Mouse (Mus musculus): ENCODE results near the gene Csrp2.

DNA sequence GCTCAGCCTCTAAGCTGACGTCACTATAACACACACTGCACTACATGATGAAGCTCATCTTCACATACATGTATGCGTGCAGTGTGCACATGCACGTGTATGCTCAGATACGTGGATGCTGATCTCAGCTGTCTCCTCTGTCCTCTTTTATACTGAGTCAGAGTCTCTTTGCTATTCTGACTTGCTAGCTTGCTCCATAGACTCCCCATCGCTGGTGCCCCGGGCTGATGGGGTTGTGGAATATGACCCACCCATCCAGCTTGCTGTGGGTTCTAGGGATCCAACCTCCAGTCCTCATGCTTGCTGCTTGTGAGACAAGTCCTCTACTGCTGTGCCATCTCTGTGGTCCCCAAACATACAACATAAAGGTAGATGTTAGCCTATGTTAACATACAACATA, 39.3 kb downstream of the Csrp2 start:
- TF ChIP-seq CTCF (IDR thresholded peaks at IDR 0.05; ENCODE audit: control insufficient read depth, insufficient read depth, low read length) = no peak
- no peak for TF ChIP-seq POLR2A (IDR thresholded peaks at IDR 0.05; ENCODE audit: borderline replicate concordance, control insufficient read depth, low read depth, low read length)
